18 mouse cellular contexts compared by ENCODE assay signal in genomic region chr4:29482407-29482806, GRCm38 (mm10).
"Had no signal": no experiment of that assay in that cellular context is flagged by ENCODE, and none has a peak within 500 bp of the region (broad histone marks: within the 10 kb centered on the region; RNA-seq: fewer than 3 reads in every experiment).

No protein-coding gene starts in this region.

- H3K9me3 ChIP-seq: limb, embryonic 12.5 days; limb, embryonic 15.5 days; midbrain, embryonic 12.5 days had no signal

- H3K36me3 ChIP-seq: limb, embryonic 12.5 days; limb, embryonic 15.5 days; midbrain, embryonic 12.5 days had no signal

- ATAC-seq: liver, postnatal 0 days; lung, postnatal 0 days; midbrain, embryonic 16.5 days had no signal

- H3K27me3 ChIP-seq: limb, embryonic 12.5 days; limb, embryonic 15.5 days; midbrain, embryonic 12.5 days had no signal

- DNase-seq: kidney, adult 2 months; kidney, postnatal 25 days; layer of hippocampus, adult 9-11 months; liver, postnatal 0 days; lung, embryonic 14.5 days; thymus, adult 2 months; thymus, postnatal 25 days had no signal

- H3K27ac ChIP-seq: kidney, postnatal 0 days; layer of hippocampus, adult 2 months; left cerebral cortex, adult 2 months; limb, embryonic 12.5 days; limb, embryonic 15.5 days; liver, embryonic 14.5 days; macrophage; midbrain, embryonic 12.5 days had no signal

- H3K9ac ChIP-seq: limb, embryonic 12.5 days; limb, embryonic 15.5 days; liver, embryonic 14.5 days; liver, postnatal 0 days; lung, embryonic 14.5 days; midbrain, embryonic 12.5 days had no signal

- H3K4me3 ChIP-seq: layer of hippocampus, adult 2 months; left cerebral cortex, adult 2 months; limb, embryonic 12.5 days; limb, embryonic 15.5 days; midbrain, embryonic 12.5 days had no signal

- H3K4me2 ChIP-seq: limb, embryonic 12.5 days; limb, embryonic 15.5 days; liver, embryonic 11.5 days; lung, embryonic 14.5 days; midbrain, embryonic 12.5 days had no signal

- H3K4me1 ChIP-seq: limb, embryonic 12.5 days; midbrain, embryonic 12.5 days had no signal
